Mouse (Mus musculus): ENCODE data around the gene Cald1.

Cald1 gene

DNA sequence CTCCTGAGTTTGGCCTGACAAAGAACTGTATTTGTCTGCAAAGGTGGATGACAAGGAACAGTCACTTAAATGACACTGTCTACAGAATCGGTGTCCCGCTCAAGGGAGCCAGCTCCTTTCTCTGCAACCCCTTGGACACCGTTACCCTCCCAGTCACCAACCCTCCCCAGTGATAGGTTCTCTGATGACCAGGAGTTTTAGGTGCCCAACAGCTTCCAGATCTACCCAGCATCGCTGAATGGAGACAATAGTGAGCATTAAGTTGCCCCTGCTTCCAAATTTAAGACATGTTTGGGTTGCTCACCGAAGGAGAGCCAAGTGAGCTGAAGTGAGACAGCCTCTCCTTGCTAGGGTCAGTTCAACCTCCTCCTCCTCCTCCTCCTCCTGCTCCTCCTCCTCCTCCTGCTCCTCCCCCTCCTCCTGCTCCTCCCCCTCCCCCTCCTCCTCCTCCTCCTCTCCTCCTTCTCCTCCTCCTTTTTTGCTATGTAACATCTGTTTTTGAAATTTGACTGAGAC, 70.5 kb downstream of the Cald1 start:
- in situ Hi-C loops (cut with MboI): no loop called here

DNA sequence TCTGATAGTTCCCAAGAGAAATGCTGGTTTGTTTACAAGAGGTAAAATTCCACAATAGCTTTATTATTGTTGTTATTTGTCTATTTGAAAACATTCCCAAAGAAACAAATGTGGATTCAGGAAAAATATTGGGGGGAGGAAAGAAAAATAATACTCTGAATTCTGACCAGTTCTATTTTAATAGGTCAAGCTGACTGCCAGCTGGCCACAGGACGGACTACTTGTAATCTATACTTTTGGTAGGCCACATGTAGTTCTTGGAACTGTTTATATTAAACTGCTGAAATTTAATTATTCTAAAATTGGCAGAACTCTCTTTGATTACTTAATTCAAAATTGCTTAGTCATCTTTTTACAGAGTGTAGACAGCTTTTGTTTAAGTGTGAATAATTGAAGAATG, 73.1 kb downstream of the Cald1 start:
- in situ Hi-C loops (cut with MboI): no loop called here

DNA sequence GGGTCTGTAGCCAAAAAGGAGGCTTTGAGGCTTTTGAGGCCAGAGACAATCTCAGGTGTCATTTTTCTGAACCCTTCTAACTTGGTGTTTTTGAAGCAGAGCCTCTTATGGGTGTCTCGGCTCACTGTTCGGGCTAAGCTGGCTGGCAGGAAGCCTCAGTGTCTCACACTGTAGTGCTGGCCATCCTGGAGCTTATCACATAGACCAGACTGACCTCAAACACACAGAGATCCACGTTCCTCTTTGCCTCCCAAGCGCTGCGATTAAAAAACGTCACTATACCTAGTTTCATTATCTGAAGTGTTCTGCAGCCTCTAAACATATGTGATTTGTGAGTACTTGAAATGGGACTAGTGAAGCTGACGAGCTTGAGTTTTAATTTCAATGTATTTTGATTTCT, 76.1 kb downstream of the Cald1 start:
- in situ Hi-C loops (cut with MboI): no loop called here

DNA sequence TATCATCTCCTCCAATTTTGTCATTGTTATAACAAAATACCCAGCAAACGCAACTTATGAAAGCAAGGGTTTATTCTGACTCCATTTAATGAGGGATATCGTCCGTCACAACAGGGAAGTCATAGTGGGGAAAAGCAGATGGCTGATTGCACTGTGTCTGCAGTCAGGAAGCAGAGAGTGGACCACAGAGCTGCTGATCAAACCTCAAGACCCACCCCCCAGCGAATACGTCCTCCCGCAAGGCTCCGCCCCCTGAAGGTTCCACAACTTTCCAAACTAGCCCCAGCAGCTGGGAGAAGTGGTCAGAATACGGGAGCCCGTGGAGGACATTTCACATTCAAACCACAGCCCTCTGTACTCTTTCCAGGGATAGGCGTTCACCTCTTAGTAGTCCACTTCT, 76.6 kb downstream of the Cald1 start:
- in situ Hi-C loops (cut with MboI): no loop called here

GRCm38 (mm10) chr6:34682126-34682525, 83.8 kb downstream of the Cald1 start:
- in situ Hi-C loops (cut with MboI): no loop called here

DNA sequence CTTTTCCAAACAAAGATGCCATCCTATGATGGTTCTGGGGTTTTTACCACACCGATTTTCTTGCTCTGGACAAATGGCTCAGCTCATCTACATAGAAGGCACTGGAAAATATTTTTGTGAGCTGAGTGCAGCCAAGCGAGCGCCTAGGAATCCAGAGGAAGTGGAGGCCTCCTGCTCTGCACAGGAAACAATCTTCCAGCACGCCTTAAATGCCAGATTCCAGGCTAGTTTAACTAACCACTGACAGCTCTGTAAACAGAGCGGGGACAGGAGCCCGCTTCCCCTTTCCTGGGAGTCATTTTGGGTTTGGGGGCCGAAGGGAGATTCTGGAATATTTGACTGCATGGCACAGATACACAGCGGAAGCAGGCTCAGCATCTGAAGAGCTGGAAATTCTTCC, 86.6 kb downstream of the Cald1 start:
- in situ Hi-C loops (cut with MboI): no loop called here

GRCm38 (mm10) chr6:34688971-34689370, 90.7 kb downstream of the Cald1 start:
- in situ Hi-C loops (cut with MboI): no loop called here

- in situ Hi-C loops (cut with MboI): no loop called here
Measured at GRCm38 (mm10) chr6:34691416-34691815, 93.1 kb downstream of the Cald1 start.

- in situ Hi-C loops (cut with MboI): no loop called here
Measured at GRCm38 (mm10) chr6:34694096-34694495, 95.8 kb downstream of the Cald1 start.

DNA sequence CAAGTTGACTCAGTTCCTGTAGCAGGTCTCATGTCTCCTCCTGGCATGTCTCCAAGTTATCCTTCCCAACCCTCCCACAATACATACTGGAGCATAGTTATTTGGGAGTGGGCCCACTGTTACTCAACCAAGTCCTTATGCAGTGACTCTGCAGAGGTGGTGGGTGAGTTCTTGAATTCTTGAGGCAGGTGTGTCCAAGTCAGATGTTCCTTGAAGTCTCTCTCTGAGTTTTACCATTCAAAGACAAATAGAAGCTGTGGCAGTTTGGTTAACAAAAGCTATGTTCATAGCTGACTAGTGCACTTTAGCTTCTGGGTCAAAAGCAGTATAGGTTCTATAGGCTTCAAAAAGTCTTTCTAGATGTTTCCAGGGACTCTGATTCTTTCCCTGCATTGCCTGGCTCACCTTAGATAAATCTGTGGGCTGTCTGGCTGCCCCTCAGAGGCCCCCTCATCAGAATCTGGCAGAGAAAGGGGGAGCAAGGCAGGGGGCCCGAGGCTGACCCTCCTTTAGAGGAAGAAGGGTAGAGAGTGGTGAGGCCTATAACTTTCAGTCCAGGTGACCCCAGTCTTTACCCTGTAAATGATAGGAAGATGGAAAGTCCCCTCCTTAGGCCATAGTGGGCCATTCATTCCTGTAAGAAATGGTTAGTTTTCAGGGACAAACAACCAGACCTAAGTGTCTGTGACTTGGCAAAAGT, 105.3 kb downstream of the Cald1 start:
- in situ Hi-C loops (cut with MboI): no loop called here

GRCm38 (mm10) chr6:34707521-34707920, 109.2 kb downstream of the Cald1 start:
- in situ Hi-C loops (cut with MboI): no loop called here

DNA sequence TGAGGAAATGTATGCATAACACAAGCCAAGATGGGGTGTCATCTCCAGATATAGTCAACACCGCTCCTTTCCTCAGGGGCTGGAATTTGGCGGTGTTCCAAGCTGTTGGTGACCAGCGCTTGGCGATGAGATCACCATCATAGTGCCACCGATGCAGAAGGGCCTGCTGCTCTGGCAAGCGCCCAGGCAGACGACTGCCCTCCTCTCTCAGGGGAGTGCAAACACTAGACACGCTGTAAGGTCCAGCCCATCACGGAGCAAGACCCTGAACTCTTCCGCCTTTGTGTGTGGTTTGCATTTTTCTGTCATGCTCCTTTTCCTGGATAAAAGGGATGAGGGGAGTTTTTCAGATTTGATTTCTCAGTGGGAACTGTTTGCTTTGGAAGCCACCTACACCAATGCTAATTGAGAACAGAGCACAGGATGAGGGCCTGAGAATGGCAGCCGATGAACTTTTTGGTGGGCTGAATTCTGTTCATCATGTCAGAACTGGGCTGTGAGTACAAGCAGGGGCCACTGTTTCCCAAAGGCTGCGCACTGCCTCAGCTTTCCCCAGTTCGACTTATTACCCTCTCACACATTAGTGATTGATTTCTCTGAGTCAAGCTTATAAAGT, 110.5 kb downstream of the Cald1 start:
- in situ Hi-C loops (cut with MboI): no loop called here

DNA sequence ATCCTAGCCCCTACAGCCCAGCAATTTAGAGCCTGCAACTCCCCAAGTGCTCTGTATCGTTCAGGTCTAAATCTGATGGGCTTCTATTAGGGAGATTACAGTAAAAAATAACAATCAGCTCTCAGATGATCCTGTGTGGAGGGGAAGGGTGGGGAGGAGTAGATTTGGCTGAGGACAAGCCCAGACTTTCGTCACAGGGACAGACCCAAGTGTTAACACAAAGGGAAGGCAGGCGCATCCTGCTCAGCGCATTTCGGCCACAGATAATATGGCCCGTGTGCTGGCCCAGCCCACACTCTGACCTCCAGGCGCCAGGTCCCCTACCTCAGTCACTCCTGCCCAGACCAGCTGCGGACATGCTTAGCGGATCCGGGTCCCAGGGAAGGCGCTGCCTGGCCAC, 111.0 kb downstream of the Cald1 start:
- in situ Hi-C loops (cut with MboI): no loop called here

DNA sequence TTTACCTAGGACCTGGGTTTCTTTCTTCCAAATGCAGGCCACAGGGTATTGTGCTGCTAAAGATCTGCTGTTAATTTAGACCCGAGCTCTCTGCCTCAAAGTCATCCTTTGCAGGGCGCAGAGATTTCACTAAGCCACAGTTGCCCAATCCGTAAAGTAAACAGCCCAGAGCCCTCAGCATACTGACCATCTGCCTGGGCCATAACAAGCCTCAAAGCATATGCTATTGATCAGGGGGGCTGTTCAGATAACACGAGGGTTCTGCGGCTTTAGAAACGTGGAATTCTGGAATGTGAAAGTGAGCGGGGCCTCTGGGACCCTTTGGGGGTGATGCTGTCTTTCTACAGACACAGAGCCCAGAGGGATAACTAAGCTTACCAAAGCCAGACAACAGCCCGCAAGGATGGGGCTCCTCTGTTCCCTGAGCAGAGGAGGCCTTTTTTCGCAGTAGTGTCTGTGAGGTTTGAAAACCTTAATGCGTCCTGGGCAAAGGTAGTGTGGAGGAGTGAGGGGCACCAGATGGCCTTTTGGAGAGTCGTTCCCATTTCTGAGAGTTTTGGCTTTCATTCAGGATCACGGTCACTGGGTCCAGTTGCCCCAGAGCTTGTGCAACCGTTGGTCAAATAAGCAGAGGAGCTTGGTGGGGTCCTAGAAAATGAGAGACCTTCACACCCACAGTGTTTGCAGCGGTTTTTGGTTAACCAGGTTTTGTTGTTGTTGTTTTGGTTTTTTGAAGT, 111.8 kb downstream of the Cald1 start:
- in situ Hi-C loops (cut with MboI): no loop called here

DNA sequence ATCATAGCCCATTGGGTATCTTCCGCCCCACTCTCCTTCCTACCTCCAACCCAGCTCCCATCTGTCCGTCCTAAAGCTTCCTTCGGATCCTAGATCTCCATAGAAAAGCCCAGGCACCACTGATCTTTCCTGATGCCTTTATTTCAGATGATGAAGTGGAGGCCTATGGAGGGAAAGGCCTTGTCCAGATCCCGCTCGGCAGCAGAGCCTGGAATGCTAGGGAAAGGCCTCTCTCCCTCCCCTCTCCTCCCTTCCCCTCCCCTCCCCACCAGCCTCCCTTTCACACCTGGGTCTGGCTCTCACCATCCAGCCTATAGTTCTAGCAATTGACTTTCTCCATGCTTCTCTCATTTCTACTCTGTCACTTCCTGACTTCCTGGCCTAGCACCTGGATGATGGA, 112.5 kb downstream of the Cald1 start:
- in situ Hi-C loops (cut with MboI): no loop called here

DNA sequence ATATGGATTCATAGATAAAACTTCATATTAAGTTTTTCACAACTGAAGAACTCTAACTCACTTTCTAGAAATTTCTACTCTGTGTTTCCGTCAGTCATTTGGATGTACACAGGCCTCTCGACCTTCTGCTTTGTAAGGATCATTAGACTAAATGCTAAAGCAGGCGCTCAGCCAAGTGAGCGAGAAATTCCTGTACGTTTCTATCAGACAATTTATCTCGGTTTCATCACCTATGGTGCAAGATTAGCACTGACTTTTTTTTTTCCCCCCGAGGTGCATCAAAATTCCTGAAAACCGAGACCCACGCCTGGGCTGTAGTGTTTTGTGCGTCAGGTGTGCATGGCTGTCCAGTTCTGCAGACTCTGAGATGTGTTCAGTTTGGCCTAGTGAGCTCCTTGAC, 113.3 kb downstream of the Cald1 start:
- in situ Hi-C loops (cut with MboI): no loop called here

- in situ Hi-C loops (cut with MboI): no loop called here
Measured at GRCm38 (mm10) chr6:34713169-34713568, 114.9 kb downstream of the Cald1 start.

DNA sequence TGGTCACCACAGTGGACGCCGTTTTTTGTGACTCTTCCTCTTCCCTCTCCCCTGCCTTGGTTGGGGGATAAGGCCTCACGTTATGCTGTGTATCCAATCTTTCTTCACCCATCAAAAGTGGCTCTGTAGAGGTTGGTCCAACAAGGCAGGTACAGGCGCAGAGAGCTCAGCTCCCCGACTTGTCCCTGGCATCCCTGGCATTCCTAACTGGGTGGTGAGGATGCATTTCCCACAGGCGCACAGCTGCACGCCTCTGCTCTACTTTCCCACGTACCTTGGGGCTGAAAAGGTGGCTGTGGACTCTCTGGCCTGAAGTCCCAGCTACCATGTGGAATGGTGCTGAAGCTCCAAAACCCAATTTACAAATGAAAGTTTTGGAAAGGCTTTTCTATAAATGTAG, 115.5 kb downstream of the Cald1 start:
- in situ Hi-C loops (cut with MboI): no loop called here

DNA sequence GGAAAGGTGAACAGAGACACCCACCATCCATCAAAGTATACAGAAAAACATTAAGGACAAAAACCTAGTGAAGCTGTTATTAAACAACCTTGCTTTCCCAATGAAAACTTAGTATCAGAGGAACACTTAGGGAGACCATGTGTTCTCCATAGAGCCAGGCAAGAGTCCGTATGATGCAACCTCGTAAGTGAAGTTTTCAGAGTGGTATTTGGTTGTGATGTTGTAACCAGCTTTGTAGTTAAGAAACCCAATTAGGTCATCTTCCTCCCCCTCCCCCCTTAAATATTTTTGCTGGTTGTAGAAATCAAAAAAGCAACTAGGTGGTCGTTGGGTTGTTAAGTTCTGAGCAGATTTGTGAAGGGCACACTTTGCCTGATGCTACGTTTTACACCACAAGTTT, 116.3 kb downstream of the Cald1 start:
- in situ Hi-C loops (cut with MboI): no loop called here

DNA sequence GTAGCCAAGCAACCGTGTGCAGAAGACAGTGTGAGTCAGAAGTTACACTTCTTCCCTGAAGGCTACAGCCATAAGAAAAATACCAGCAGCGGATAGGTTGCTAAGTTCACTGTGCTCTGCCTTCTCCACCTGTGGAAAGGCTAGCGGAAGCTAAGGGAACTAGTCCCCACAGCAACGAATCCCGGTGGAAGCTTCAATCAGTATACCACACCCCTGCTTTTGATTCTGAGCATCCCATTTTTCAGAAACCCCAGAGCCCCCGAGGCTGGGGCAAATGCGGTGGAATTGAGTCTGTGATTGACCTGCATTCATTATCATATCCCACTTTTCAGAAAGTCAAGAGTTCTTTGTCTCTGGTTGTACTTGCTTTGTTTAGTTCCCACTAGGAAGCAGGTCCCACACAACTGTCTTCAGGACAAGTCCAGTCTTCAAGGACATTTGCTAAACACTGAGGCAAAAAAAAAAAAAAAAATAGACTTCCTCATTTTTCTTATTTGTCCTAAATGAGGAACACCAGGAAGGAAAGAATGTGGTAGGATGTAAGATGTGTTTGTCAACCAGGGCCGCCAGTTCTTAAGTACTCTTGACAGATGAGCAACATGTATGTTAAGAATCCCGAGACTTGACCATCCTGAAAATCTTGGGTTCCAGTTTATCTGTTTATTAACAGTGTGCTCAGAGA, 118.0 kb downstream of the Cald1 start:
- in situ Hi-C loops (cut with MboI): no loop called here

DNA sequence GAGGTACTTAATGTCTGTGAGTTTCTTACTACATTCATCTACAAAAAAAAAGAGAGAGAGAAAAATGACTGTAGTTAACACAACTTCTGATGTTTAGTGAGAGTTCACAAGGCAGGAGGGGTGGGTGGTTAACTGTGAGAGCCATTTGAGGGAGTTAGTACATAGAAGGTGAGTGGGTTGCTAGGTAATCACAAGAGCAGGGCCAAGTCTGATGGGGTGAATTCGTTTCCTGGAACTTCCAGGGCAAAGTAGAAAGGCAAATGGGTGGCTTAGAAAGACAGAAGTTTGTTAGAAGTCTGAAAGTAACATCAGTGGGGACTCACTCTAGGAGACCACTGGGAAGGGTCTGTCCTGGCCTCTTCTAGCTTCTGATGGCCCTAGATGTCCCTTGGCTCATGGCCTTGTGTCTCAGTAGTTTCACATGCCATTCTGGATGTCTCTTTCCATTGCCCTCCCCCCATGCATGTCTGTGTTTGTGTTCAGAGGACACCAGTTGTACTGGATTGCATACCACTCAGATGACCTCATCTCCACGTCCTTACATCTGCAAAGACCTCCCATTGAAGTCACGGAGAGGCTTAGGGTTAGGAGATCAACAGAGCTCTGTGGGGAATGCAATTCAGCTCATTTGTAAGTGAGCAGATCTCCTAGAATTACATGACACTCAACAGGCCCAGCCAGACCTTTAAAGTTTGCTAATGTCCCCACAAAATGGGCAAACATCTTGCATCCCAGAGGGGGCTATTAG, 118.8 kb downstream of the Cald1 start:
- in situ Hi-C loops (cut with MboI): no loop called here

GRCm38 (mm10) chr6:34717651-34718050, 119.4 kb downstream of the Cald1 start:
- in situ Hi-C loops (cut with MboI): no loop called here
